Mouse (Mus musculus) MEL (cell line): ENCODE measurements around the gene Zfp868. TPM values are rescaled to one million over a fixed set of nuclear protein-coding genes. Genes with fewer than 3 reads are reported as not detected.
A peak's percentile ranks its signal among the peaks of the same experiment; 100 is the strongest.

Source experiments
- DNase-seq: peaks from one replicate; pipeline ENCODE4 v3.0.0; 2011; ENCODE audit warnings: low read depth, low spot score
- H3K27ac ChIP-seq: 2 replicates; pipeline ENCODE4 v1.5.1; 2012; ENCODE audit warnings: low read depth, mild to moderate bottlenecking, control low read depth, low read length, moderate library complexity; ENCODE audit not compliant: control insufficient read depth
- H3K27me3 ChIP-seq, 2 experiments: fragments of 150-350 bp in 1 of 2; sonication (generic) in 1 of 2; 2 replicates each; pipeline ENCODE4 v1.6.1; 2012; ENCODE audit warnings: low read length in 2 of 2, mild to moderate bottlenecking in 2 of 2, improper control_type of control experiment in 1 of 2, moderate library complexity in 1 of 2; ENCODE audit not compliant: insufficient read depth in 2 of 2, control insufficient read depth in 1 of 2
- H3K36me3 ChIP-seq, 2 experiments: 2 replicates each; pipeline ENCODE4 v1.6.1; 2012 to 2014; ENCODE audit warnings: low read length in 2 of 2, improper control_type of control experiment in 1 of 2, inconsistent platforms in 1 of 2, mild to moderate bottlenecking in 1 of 2; ENCODE audit not compliant: insufficient read depth in 2 of 2, control insufficient read depth in 1 of 2
- H3K4me1 ChIP-seq, 2 experiments: fragments of 150-350 bp in 1 of 2; sonication (generic) in 1 of 2; 2 replicates each; pipeline ENCODE4 v1.6.1; 2012; ENCODE audit warnings: low read length in 2 of 2, improper control_type of control experiment in 1 of 2, mild to moderate bottlenecking in 1 of 2; ENCODE audit not compliant: insufficient read depth in 2 of 2, control insufficient read depth in 1 of 2
- H3K4me3 ChIP-seq, 2 experiments: fragments of 150-350 bp in 1 of 2; sonication (generic) in 1 of 2; 2 replicates each; pipeline ENCODE4 v1.5.1; 2012; ENCODE audit warnings: low read depth in 2 of 2, low read length in 2 of 2, mild to moderate bottlenecking in 2 of 2, moderate library complexity in 2 of 2, control low read depth in 1 of 2, improper control_type of control experiment in 1 of 2; ENCODE audit not compliant: control insufficient read depth in 1 of 2, insufficient read depth in 1 of 2
- H3K79me2 ChIP-seq: 2 replicates; pipeline ENCODE4 v1.6.1; 2012; ENCODE audit warnings: mild to moderate bottlenecking, low read length, moderate library complexity; ENCODE audit not compliant: control insufficient read depth, poor library complexity, insufficient read depth
- H3K9ac ChIP-seq: 2 replicates; pipeline ENCODE4 v1.6.1; 2012; ENCODE audit warnings: low read depth, mild to moderate bottlenecking, control low read depth, low read length, moderate library complexity; ENCODE audit not compliant: control insufficient read depth, poor library complexity, severe bottlenecking
- H3K9me3 ChIP-seq: fragments of 150-350 bp; sonication (generic); replicated peaks from 2 replicates; pipeline ENCODE4 v1.6.1; 2012; ENCODE audit warnings: mild to moderate bottlenecking, low read length, improper control_type of control experiment, moderate library complexity; ENCODE audit not compliant: insufficient read depth
- CHD1 ChIP-seq: IDR thresholded peaks from 2 replicates; pipeline ENCODE4 v1.6.1; 2012; ENCODE audit warnings: low read depth, mild to moderate bottlenecking, inconsistent platforms, low read length, improper control_type of control experiment
- E2F4 ChIP-seq: IDR thresholded peaks from 2 replicates; pipeline ENCODE4 v1.6.1; 2011; ENCODE audit warnings: low read depth, low read length, improper control_type of control experiment, borderline replicate concordance
- ELF1 ChIP-seq: IDR thresholded peaks from 2 replicates; pipeline ENCODE4 v1.6.1; 2014; ENCODE audit warnings: low read depth, mild to moderate bottlenecking, inconsistent platforms, low read length, improper control_type of control experiment, moderate library complexity
- ETS1 ChIP-seq: IDR thresholded peaks from 2 replicates; pipeline ENCODE4 v1.6.1; 2012; ENCODE audit warnings: low read depth, mild to moderate bottlenecking, inconsistent platforms, low read length, improper control_type of control experiment, moderate library complexity
- GABPA ChIP-seq: IDR thresholded peaks from 2 replicates; pipeline ENCODE4 v1.6.1; 2012; ENCODE audit warnings: low read depth, mild to moderate bottlenecking, inconsistent platforms, low read length, improper control_type of control experiment, moderate library complexity
- JUND ChIP-seq: IDR thresholded peaks from 2 replicates; pipeline ENCODE4 v1.6.1; 2011; ENCODE audit warnings: low read depth, mild to moderate bottlenecking, improper control_type of control experiment, low read length
- MAX ChIP-seq: IDR thresholded peaks from 2 replicates; pipeline ENCODE4 v1.6.1; 2011; ENCODE audit warnings: low read length, improper control_type of control experiment
- MEF2A ChIP-seq: IDR thresholded peaks from 2 replicates; pipeline ENCODE4 v1.6.1; 2014; ENCODE audit warnings: low read depth, mild to moderate bottlenecking, inconsistent platforms, low read length, improper control_type of control experiment; ENCODE audit not compliant: poor library complexity, insufficient replicate concordance, severe bottlenecking; ENCODE audit errors: extremely low read depth
- MXI1 ChIP-seq: IDR thresholded peaks from 2 replicates; pipeline ENCODE4 v1.6.1; 2011; ENCODE audit warnings: mild to moderate bottlenecking, low read depth, low read length, improper control_type of control experiment
- MYB ChIP-seq: IDR thresholded peaks from 2 replicates; pipeline ENCODE4 v1.6.1; 2011; ENCODE audit warnings: mild to moderate bottlenecking, low read depth, low read length, improper control_type of control experiment
- NELFE ChIP-seq: IDR thresholded peaks from 2 replicates; pipeline ENCODE4 v1.6.1; 2011; ENCODE audit warnings: low read depth, low read length, improper control_type of control experiment
- NRF1 ChIP-seq: IDR thresholded peaks from 2 replicates; pipeline ENCODE4 v1.6.1; 2014; ENCODE audit warnings: low read depth, mild to moderate bottlenecking, inconsistent platforms, low read length, improper control_type of control experiment, moderate library complexity; ENCODE audit not compliant: poor library complexity, insufficient read depth, severe bottlenecking
- POLR2AphosphoS2 ChIP-seq: IDR thresholded peaks from 2 replicates; pipeline ENCODE4 v1.6.1; 2011; ENCODE audit warnings: low read length, improper control_type of control experiment
- RCOR1 ChIP-seq: IDR thresholded peaks from 2 replicates; pipeline ENCODE4 v1.6.1; 2012; ENCODE audit warnings: low read depth, mild to moderate bottlenecking, inconsistent platforms, low read length, improper control_type of control experiment
- SIN3A ChIP-seq: IDR thresholded peaks from 2 replicates; pipeline ENCODE4 v1.6.1; 2012; ENCODE audit warnings: low read length, improper control_type of control experiment, inconsistent platforms
- SMC3 ChIP-seq: IDR thresholded peaks from 2 replicates; pipeline ENCODE4 v1.6.1; 2011; ENCODE audit warnings: low read depth, low read length, improper control_type of control experiment
- TBP ChIP-seq: IDR thresholded peaks from 2 replicates; pipeline ENCODE4 v1.8.0; 2011; ENCODE audit warnings: low read depth, low read length, improper control_type of control experiment
- TCF12 ChIP-seq: IDR thresholded peaks from 2 replicates; pipeline ENCODE4 v1.6.1; 2014; ENCODE audit warnings: low read depth, mild to moderate bottlenecking, inconsistent platforms, low read length, improper control_type of control experiment, moderate library complexity
- UBTF ChIP-seq: IDR thresholded peaks from 2 replicates; pipeline ENCODE4 v1.6.1; 2012; ENCODE audit warnings: low read depth, mild to moderate bottlenecking, inconsistent platforms, low read length, improper control_type of control experiment, moderate library complexity, borderline replicate concordance; ENCODE audit not compliant: insufficient read depth
- USF1 ChIP-seq: IDR thresholded peaks from 2 replicates; pipeline ENCODE4 v1.6.1; 2014; ENCODE audit warnings: low read depth, mild to moderate bottlenecking, inconsistent platforms, low read length, improper control_type of control experiment, moderate library complexity
- USF2 ChIP-seq, 2 experiments: IDR thresholded peaks; 2 replicates each; pipeline ENCODE4 v1.6.1; 2011 to 2012; ENCODE audit warnings: improper control_type of control experiment in 2 of 2, low read length in 2 of 2, borderline replicate concordance in 1 of 2, inconsistent platforms in 1 of 2, low read depth in 1 of 2, mild to moderate bottlenecking in 1 of 2; ENCODE audit not compliant: insufficient read depth in 1 of 2
- ZKSCAN1 ChIP-seq: IDR thresholded peaks from 2 replicates; pipeline ENCODE4 v1.6.1; 2012; ENCODE audit warnings: low read depth, mild to moderate bottlenecking, inconsistent platforms, low read length, improper control_type of control experiment, moderate library complexity
- ZNF384 ChIP-seq: IDR thresholded peaks from 2 replicates; pipeline ENCODE4 v1.6.1; 2012; ENCODE audit warnings: low read depth, mild to moderate bottlenecking, inconsistent platforms, low read length, improper control_type of control experiment
- polyA plus RNA-seq, 2 experiments: library from polyadenylated mRNA; stranded (reverse) in 1 of 2; unstranded in 1 of 2; fragments of >175 nt in 1 of 2; fragments of >200 nt in 1 of 2; gene quantifications; 2 replicates each; pipeline versions ENCODE4 v1.2.1 to v1.2.4; 2012; ENCODE audit warnings: low replicate concordance in 2 of 2, low read depth in 1 of 2; ENCODE audit not compliant: insufficient read length in 2 of 2, insufficient read depth in 1 of 2, missing spikeins in 1 of 2
- total RNA-seq: library from RNA; depleted of rRNA; stranded (reverse); fragments of 300-350 nt; gene quantifications from 2 replicates; pipeline ENCODE4 v1.2.3, GENCODE M21; 2012

The Zfp868 gene
- total and polyA plus RNA-seq, 3 experiments, result 11.3 to 12.7 TPM; not detected in 1

DNA sequence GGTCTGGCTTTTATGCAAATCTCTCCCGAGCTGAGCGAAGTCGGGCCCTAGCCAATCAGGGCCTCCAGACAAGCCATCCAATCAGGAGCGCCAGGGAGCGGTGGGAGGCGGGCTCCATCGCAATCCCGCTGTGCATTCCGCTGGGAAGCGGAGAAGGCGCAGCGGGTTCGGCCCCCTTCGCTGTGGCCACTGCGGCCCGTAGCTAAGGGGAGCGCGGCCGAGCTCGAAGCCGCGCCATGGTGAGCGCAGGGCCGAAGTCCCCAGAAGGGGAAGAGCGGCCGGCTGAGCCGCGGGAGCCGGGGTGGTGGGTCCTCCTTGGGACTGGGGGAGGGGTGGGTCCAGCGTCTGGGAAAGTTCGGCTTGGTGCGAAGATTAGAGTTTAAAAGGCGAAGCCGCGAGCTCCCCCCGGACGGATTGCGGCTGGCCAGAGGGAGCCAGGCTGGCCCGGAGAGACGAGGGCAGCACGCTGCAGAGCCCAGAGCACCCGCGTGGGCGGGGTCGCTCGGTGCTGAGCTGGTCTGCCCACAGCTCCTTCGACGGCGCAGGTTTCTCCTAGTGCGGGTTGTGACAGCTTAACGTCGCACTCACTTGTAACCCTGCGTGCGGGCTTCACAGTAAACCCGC, 29.1 kb upstream of the Zfp868 start, which contains the start of gene Zfp964 (continued):
- TF ChIP-seq GABPA, result no peak
- TF ChIP-seq E2F4, result no peak
- TF ChIP-seq TCF12, result 0 out of 2 replicates have a peak, but pooled peaks have one; percentile 20
- TF ChIP-seq TBP, result no peak
- no peak for TF ChIP-seq ETS1
- TF ChIP-seq NRF1, result no peak
- TF ChIP-seq UBTF, result no peak
- no peak for TF ChIP-seq ZNF384
- TF ChIP-seq RCOR1, result no peak
- peak; percentile 36; the same call in 1 of the 2 replicates for TF ChIP-seq SIN3A
- TF ChIP-seq SMC3, result no peak
- no peak for TF ChIP-seq USF2 (IDR thresholded peaks at IDR 0.05; ENCODE audit: borderline replicate concordance in 1 of 2, insufficient read depth in 1 of 2, low read depth in 1 of 2, low read length in 2 of 2)
- TF ChIP-seq ZKSCAN1, result no peak
- no peak for TF ChIP-seq ELF1
- TF ChIP-seq NELFE, result peak; percentile 57; the same call in 1 of the 2 replicates
- TF ChIP-seq CHD1, result no peak
- TF ChIP-seq MEF2A, result no peak
- TF ChIP-seq USF1, result no peak
- no peak for TF ChIP-seq MAX
- TF ChIP-seq MXI1, result peak; percentile 67
- TF ChIP-seq JUND, result no peak
- no peak for TF ChIP-seq POLR2AphosphoS2

DNA sequence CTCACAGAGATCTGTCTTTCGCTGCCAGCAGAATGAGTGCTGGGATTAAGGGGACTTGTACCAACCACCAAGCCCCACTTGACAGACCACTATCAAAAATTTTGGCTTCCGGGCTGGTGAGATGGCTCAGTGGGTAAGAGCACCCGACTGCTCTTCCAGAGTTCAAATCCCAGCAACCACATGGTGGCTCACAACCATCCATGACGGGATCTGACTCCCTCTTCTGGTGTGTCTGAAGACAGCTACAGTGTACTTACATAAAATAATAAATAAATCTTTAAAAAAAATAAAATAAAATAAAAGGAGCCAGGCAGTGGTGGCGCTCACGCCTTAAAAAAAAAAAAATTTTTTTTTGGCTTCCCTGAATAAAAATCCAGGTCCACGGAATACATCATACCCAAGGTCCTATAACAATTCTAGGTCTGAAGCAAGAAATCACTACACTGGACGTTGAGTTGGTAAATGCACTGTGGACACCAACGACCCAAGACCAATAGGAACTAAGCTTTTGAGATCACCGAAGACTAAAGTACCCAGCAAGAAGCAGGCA, 28.5 kb upstream of the Zfp868 start:
- TF ChIP-seq USF2 (IDR thresholded peaks at IDR 0.05; ENCODE audit: borderline replicate concordance in 1 of 2, insufficient read depth in 1 of 2, low read depth in 1 of 2, low read length in 2 of 2), result no peak
- no peak for TF ChIP-seq ZKSCAN1
- no peak for TF ChIP-seq MYB
- TF ChIP-seq ZNF384, result peak; percentile 62
- no peak for TF ChIP-seq NELFE
- Histone ChIP-seq H3K36me3 (0 out of 4 replicates have a peak, but pooled peaks cover 0 to 2% of the 10 kb centered on the region in 2 experiments), H3K27ac (no peak overlapping the region), H3K4me3 (peak overlapping the region; percentile 30 to 70), H3K9ac (no peak overlapping the region; the same call in 1 of the 2 replicates), H3K27me3 (peaks cover 0 to 1% of the 10 kb centered on the region in 2 experiments; a peak in 2 of 4 replicates), H3K79me2 (no peaks in the 10 kb centered on the region; the same call in 1 of the 2 replicates), H3K4me1 (peaks cover 0 to 2% of the 10 kb centered on the region in 2 experiments; a peak in 1 of 4 replicates), H3K9me3 (no peaks in the 10 kb centered on the region)
- DNase-seq, result no peak
